Mouse (Mus musculus): ENCODE data around the gene Nkx2-5. TPM values are rescaled to one million over a fixed set of nuclear protein-coding genes. Genes with fewer than 3 reads are reported as not detected.
A peak's percentile ranks its signal among the peaks of the same experiment; 100 is the strongest.

Nkx2-5 gene
- polyA plus RNA-seq (2015; fragmentation: Nextera tagmentation; extraction: Ambion mirVana): 1.6 and 2.9 TPM in 2 replicates

DNA sequence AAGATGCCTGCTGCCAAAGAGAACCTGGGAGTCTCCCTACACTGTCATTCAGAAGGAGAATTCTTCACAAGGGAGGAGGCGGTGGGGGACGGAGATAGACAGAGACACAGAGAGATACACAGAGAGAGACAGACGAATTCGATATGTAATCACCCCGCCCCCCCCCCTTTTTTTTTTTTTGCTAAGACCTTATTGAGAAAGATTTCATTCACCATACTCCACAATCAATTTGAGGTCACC, at the start of gene Nkx2-5:
Gene Nkx2-5 (minus strand): TSS at position 101 of the 240 bp plus-strand sequence.
- peak within 1 kb of the TSS; percentile 14 for H3K4me3 ChIP-seq (ENCODE audit: low read length)

DNA sequence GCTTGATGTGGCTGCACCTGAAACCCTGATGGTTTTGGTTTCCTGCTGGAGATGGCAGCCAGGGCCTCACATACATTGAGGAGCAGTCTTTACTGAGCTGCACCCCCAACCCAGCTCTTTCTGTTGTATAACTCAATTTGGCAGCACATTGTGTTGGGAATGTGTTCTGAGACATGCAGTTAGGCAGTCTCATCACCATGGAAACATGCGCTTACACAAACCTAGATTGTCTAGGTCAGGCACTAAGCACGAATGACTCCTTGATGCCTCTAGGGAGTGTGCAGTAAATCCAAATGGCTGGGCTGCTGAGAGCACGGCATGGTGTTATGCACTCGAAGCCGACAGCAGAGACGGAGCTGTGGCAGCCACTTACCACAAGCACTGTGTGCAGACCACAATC, 49.5 kb upstream of the Nkx2-5 start:
- H3K4me1 ChIP-seq (replicated peaks; ENCODE audit: control insufficient read depth, insufficient read depth, low read length): peaks cover 10% of the 10 kb centered on the region
- H3K27ac ChIP-seq (ENCODE audit: low read length): no peak overlapping the region
- H3K4me2 ChIP-seq (ENCODE audit: low read depth, low read length): no peak overlapping the region
- H3K9me3 ChIP-seq (ENCODE audit: control insufficient read depth, low read length): no peaks in the 10 kb centered on the region
- H3K27me3 ChIP-seq (ENCODE audit: control insufficient read depth, insufficient read depth, low read depth, low read length): no peaks in the 10 kb centered on the region
- no peak overlapping the region for H3K4me3 ChIP-seq (ENCODE audit: low read length)
- no peak overlapping the region for H3K9ac ChIP-seq (ENCODE audit: low read length)
- ATAC-seq (ENCODE audit: low read depth): 0 out of 2 replicates have a peak, but pooled peaks have one; percentile 15
- WGBS: 70% methylated on average over 6 of the region's 6 CpGs
- no peaks in the 10 kb centered on the region for H3K36me3 ChIP-seq (ENCODE audit: control insufficient read depth, insufficient read depth, low read length)

More for the DNA sequence above, at the start of gene Nkx2-5:
- no peak for ATAC-seq (ENCODE audit: low read depth)
- Histone ChIP-seq H3K9me3 (ENCODE audit: control insufficient read depth, low read length) (no peaks in the 10 kb centered on the region), H3K36me3 (ENCODE audit: control insufficient read depth, insufficient read depth, low read length) (no peaks in the 10 kb centered on the region), H3K4me2 (ENCODE audit: low read depth, low read length) (peak within 1 kb of the TSS; percentile 20; the same call in 1 of the 2 replicates), H3K4me1 (replicated peaks; ENCODE audit: control insufficient read depth, insufficient read depth, low read length) (peaks cover 9% of the 10 kb centered on the region), H3K9ac (ENCODE audit: low read length) (no peak within 1 kb of the TSS), H3K27me3 (ENCODE audit: control insufficient read depth, insufficient read depth, low read depth, low read length) (peaks cover 89% of the 10 kb centered on the region), H3K27ac (ENCODE audit: low read length) (no peak within 1 kb of the TSS)
- 8% methylated on average over 5 of the region's 5 CpGs for WGBS

DNA sequence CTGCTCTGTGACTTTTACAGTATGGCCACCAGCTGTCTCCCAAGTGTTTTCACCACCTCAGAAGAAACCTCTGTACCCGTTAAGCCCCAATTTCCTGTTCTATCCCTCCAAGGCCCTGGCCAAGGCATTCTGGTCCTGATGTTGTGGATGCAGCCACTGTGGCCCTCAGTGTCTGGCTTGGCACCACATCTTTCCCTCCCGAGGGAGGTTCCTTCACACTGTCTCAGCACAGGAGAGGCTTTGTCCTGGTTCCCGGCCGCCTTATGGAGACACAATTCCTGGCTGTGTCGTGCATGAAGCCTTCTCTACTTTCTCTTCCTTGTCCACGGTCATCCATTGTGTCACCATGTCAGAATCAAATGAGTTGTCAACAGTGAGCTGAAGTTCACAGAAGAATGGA, 48.7 kb upstream of the Nkx2-5 start:
- H3K27me3 ChIP-seq (ENCODE audit: control insufficient read depth, insufficient read depth, low read depth, low read length): no peaks in the 10 kb centered on the region
- peaks cover 10% of the 10 kb centered on the region for H3K4me1 ChIP-seq (replicated peaks; ENCODE audit: control insufficient read depth, insufficient read depth, low read length)
- H3K9me3 ChIP-seq (ENCODE audit: control insufficient read depth, low read length): no peaks in the 10 kb centered on the region
- H3K4me2 ChIP-seq (ENCODE audit: low read depth, low read length): no peak overlapping the region
- no peak overlapping the region for H3K27ac ChIP-seq (ENCODE audit: low read length)
- H3K4me3 ChIP-seq (ENCODE audit: low read length): no peak overlapping the region
- no peak for ATAC-seq (ENCODE audit: low read depth)
- H3K36me3 ChIP-seq (ENCODE audit: control insufficient read depth, insufficient read depth, low read length): no peaks in the 10 kb centered on the region
- H3K9ac ChIP-seq (ENCODE audit: low read length): no peak overlapping the region
- 54% methylated on average over 6 of the region's 6 CpGs for WGBS

DNA sequence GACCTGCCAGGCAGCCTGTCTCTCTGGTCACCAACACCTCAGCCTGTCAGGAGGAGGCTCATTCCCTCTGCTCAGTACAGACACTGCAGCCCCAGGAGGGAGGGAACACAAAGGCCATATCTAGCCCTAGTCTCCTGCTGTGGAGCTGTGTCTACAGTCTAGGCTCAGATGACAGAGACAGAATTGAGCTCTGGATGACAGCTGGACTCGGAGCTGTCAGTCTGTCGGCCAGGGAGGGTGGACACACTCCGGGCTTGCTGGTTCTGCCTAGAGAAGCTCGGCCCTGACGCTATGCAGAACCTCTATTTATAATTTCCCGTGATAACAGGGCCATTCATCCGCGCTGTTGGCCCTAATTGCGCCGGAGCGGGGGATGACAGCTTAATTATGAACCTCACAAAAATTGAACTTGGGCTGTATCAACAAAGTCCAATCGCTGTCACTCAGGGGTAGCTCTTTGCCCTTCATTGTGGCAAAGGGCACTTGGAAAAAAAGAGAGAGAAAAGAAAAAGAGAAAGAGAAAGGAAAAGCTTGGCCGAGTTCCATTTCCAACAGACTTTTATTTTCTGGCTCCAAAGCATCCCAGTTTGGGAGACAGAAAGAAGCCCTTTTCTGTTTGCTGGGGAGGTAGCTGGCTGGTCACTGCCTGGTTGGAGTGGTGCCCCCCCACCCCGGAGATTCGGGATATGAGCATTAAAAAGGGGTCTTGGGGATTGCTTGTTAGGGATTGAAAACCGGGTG, 48.0 kb upstream of the Nkx2-5 start:
- H3K4me2 ChIP-seq (ENCODE audit: low read depth, low read length): peak overlapping the region; percentile 40
- peaks cover 10% of the 10 kb centered on the region for H3K4me1 ChIP-seq (replicated peaks; ENCODE audit: control insufficient read depth, insufficient read depth, low read length)
- WGBS: 31% methylated on average over 16 of the region's 16 CpGs
- H3K9me3 ChIP-seq (ENCODE audit: control insufficient read depth, low read length): no peaks in the 10 kb centered on the region
- ATAC-seq (ENCODE audit: low read depth): peak; percentile 62
- H3K36me3 ChIP-seq (ENCODE audit: control insufficient read depth, insufficient read depth, low read length): no peaks in the 10 kb centered on the region
- peak overlapping the region; percentile 21 for H3K9ac ChIP-seq (ENCODE audit: low read length)
- peak overlapping the region; percentile 31 for H3K4me3 ChIP-seq (ENCODE audit: low read length)
- peak overlapping the region; percentile 35; the same call in 1 of the 2 replicates for H3K27ac ChIP-seq (ENCODE audit: low read length)
- no peaks in the 10 kb centered on the region for H3K27me3 ChIP-seq (ENCODE audit: control insufficient read depth, insufficient read depth, low read depth, low read length)

DNA sequence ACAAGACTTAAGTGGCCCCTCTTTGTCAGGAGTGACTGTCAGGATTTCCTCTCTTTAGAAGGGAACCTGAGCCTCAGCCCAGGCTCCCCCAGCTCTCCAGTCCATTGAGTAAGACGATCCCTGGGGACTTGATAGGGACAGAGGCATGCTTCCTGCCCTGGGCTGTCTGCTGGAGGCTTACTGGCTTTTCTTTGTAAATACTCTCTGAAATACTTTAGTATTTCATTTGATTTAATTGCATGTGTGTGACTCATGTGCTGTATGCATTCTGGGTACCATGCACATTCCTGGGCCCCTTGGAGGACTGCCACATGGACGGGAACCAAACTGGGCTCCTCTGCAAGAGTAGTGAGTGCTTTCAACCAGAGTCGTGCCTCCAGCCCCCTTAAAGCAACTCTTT, 43.1 kb upstream of the Nkx2-5 start:
- Histone ChIP-seq H3K9me3 (ENCODE audit: control insufficient read depth, low read length) (no peaks in the 10 kb centered on the region), H3K9ac (ENCODE audit: low read length) (no peak overlapping the region), H3K4me2 (ENCODE audit: low read depth, low read length) (no peak overlapping the region), H3K27ac (ENCODE audit: low read length) (no peak overlapping the region), H3K4me3 (ENCODE audit: low read length) (no peak overlapping the region), H3K27me3 (ENCODE audit: control insufficient read depth, insufficient read depth, low read depth, low read length) (no peaks in the 10 kb centered on the region), H3K36me3 (ENCODE audit: control insufficient read depth, insufficient read depth, low read length) (no peaks in the 10 kb centered on the region), H3K4me1 (replicated peaks; ENCODE audit: control insufficient read depth, insufficient read depth, low read length) (peaks cover 18% of the 10 kb centered on the region)
- 15% methylated on average over 3 of the region's 3 CpGs for WGBS
- no peak for ATAC-seq (ENCODE audit: low read depth)

DNA sequence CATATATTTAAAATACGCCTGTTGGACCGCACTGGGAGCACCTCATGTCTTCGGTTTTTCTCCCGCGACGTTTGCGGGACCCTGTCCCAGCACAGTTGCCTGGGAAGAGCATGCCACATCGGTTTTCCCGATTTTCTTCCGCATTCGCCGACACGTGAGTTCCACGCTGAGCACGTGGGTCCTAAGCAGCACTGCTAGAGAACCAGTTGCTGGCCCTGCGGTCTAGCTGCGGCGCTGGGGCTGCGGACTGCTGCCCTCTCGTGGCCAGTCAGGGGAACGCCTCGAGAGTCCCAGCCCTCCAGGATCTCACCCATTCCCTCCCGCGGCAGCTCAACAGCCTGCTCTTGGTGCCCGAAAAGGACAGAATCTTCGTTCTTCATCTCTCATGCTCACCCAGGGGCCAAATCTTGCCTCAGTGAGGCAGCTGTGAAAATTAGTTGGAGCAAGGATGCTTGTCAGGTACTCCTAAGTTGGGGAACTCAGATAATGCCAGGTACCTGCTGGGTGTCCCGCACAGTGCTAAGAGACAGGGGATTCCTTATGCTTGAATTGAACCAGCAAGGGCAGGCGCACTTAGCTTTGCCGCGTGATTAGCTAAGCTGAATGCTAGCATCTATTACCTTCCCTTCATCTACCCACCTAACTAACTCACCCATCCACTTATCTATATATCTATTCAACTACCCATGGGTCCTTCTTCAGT, 41.4 kb upstream of the Nkx2-5 start:
- peak; percentile 87 for ATAC-seq (ENCODE audit: low read depth)
- 8% methylated on average over 30 of the region's 30 CpGs for WGBS
- peak overlapping the region; percentile 46 for H3K9ac ChIP-seq (ENCODE audit: low read length)
- H3K9me3 ChIP-seq (ENCODE audit: control insufficient read depth, low read length): no peaks in the 10 kb centered on the region
- peak overlapping the region; percentile 80 for H3K4me2 ChIP-seq (ENCODE audit: low read depth, low read length)
- H3K36me3 ChIP-seq (ENCODE audit: control insufficient read depth, insufficient read depth, low read length): no peaks in the 10 kb centered on the region
- H3K27ac ChIP-seq (ENCODE audit: low read length): no peak overlapping the region
- H3K4me1 ChIP-seq (replicated peaks; ENCODE audit: control insufficient read depth, insufficient read depth, low read length): peaks cover 15% of the 10 kb centered on the region
- peak overlapping the region; percentile 45 for H3K4me3 ChIP-seq (ENCODE audit: low read length)
- H3K27me3 ChIP-seq (ENCODE audit: control insufficient read depth, insufficient read depth, low read depth, low read length): no peaks in the 10 kb centered on the region

DNA sequence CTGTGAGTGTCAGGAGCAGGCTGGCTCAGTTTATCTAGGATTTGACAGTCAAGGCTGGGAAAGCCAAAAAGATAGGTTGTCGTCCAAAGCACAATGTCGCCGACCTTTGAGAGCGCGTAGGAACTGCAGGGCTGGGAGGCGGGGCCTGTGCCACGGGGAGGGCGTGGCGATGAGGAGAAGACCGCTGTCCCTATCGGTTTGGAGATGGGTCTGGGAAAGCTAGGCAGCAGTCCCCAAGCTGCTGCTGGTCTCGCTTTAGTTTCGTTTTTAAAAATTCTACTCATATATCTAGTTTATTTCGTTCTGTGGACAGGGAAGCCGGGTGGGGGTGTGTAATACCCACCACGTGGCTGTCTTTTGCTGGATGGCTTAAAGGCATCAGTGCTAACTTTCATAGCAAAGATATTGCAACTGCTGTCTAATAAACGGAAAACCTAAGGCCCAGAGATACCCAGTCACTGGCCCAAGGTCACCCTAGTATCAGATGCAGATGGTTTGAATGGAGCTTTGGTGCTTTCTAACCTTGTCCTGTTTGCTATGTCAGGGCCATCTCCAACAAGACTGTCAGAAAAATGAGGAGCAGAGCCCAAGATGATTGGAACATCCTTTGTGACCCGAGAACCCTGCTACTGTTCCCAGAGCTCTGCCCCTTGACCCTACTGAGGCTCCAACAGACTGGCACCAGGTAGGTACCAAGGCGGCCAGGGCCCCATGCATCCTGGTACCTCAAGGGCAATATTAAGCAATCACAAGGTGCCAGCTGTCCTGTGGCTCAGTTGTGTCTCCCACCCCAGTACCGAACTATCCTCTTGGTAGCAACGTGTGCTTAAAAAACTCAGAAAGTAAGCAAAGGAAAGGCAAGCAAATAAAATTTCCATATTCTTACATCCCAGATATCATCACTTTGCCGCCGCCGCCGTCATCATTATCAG, 40.5 kb upstream of the Nkx2-5 start:
- H3K4me3 ChIP-seq (ENCODE audit: low read length): peak overlapping the region; percentile 45
- WGBS: 17% methylated on average over 25 of the region's 25 CpGs
- peak; percentile 83 for ATAC-seq (ENCODE audit: low read depth)
- no peaks in the 10 kb centered on the region for H3K36me3 ChIP-seq (ENCODE audit: control insufficient read depth, insufficient read depth, low read length)
- H3K9ac ChIP-seq (ENCODE audit: low read length): peak overlapping the region; percentile 60
- H3K27ac ChIP-seq (ENCODE audit: low read length): peak overlapping the region; percentile 54
- H3K4me2 ChIP-seq (ENCODE audit: low read depth, low read length): peak overlapping the region; percentile 80
- H3K4me1 ChIP-seq (replicated peaks; ENCODE audit: control insufficient read depth, insufficient read depth, low read length): peaks cover 15% of the 10 kb centered on the region
- H3K9me3 ChIP-seq (ENCODE audit: control insufficient read depth, low read length): no peaks in the 10 kb centered on the region
- H3K27me3 ChIP-seq (ENCODE audit: control insufficient read depth, insufficient read depth, low read depth, low read length): no peaks in the 10 kb centered on the region

DNA sequence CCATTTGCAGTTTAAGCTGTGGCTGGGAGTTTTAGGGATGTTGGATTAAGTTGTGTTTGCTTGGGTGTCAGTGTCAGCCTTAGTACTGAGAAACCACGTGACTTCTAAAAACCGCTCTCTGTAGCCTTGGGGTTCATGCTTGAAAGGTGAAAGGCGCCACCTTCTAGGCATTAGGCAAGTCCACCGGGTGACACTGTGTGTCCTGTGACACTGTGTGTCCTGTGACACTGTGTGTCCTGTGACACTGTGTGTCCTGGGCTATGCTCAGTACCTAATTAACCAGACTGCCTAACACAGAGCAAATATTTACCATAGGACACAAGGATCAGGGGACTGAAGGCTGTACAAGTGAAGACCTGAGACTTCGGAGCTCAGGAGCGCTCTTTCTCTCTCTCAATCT, 38.8 kb upstream of the Nkx2-5 start:
- 74% methylated on average over 6 of the region's 6 CpGs for WGBS
- Histone ChIP-seq H3K36me3 (ENCODE audit: control insufficient read depth, insufficient read depth, low read length) (no peaks in the 10 kb centered on the region), H3K4me1 (replicated peaks; ENCODE audit: control insufficient read depth, insufficient read depth, low read length) (peaks cover 15% of the 10 kb centered on the region), H3K9me3 (ENCODE audit: control insufficient read depth, low read length) (no peaks in the 10 kb centered on the region), H3K9ac (ENCODE audit: low read length) (no peak overlapping the region), H3K27me3 (ENCODE audit: control insufficient read depth, insufficient read depth, low read depth, low read length) (no peaks in the 10 kb centered on the region), H3K4me2 (ENCODE audit: low read depth, low read length) (no peak overlapping the region), H3K27ac (ENCODE audit: low read length) (no peak overlapping the region), H3K4me3 (ENCODE audit: low read length) (no peak overlapping the region)
- no peak for ATAC-seq (ENCODE audit: low read depth)

DNA sequence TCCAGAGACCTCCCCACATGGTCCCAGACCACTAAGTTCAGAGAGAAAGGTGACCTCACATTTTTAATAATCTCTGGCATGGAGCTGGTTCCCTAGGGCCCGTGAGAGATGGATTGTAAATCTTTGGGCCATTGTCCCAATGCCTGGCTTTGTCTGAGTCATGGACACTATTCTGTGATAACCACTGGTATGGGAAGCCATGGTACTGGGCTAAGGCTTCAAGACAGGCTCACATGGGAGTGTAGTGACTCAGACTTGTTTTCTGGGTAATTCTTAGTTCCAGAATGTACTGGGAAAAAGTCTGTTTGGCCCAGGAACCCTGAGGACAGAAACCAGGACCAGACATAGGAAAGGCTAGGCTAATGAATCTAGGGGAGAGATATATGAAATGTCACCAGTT, 37.9 kb upstream of the Nkx2-5 start:
- no peaks in the 10 kb centered on the region for H3K9me3 ChIP-seq (ENCODE audit: control insufficient read depth, low read length)
- WGBS: 86% methylated on average over 1 of the region's 1 CpGs
- no peak overlapping the region for H3K4me3 ChIP-seq (ENCODE audit: low read length)
- H3K27me3 ChIP-seq (ENCODE audit: control insufficient read depth, insufficient read depth, low read depth, low read length): no peaks in the 10 kb centered on the region
- H3K4me1 ChIP-seq (replicated peaks; ENCODE audit: control insufficient read depth, insufficient read depth, low read length): peaks cover 17% of the 10 kb centered on the region
- no peak for ATAC-seq (ENCODE audit: low read depth)
- no peak overlapping the region for H3K27ac ChIP-seq (ENCODE audit: low read length)
- no peak overlapping the region for H3K4me2 ChIP-seq (ENCODE audit: low read depth, low read length)
- H3K36me3 ChIP-seq (ENCODE audit: control insufficient read depth, insufficient read depth, low read length): no peaks in the 10 kb centered on the region
- no peak overlapping the region for H3K9ac ChIP-seq (ENCODE audit: low read length)
